Mouse (Mus musculus) midbrain, embryonic 10.5 days (tissue): ENCODE data around the gene Il4. TPM values are rescaled to one million over a fixed set of nuclear protein-coding genes. Genes with fewer than 3 reads are reported as not detected.

Source experiments
- DNase-seq: peaks from one replicate; pipeline ENCODE4 v3.0.0-alpha.2; 2017; ENCODE audit warnings: low spot score
- H3K27ac ChIP-seq: fragments of 300-500 bp; sonication (generic); replicated peaks from 2 replicates; pipeline ENCODE4 v1.5.1; 2016; ENCODE audit warnings: mild to moderate bottlenecking
- H3K27me3 ChIP-seq: fragments of 300-500 bp; sonication (generic); 2 replicates; pipeline ENCODE4 v1.6.1; 2016; ENCODE audit warnings: low read depth, mild to moderate bottlenecking; ENCODE audit not compliant: poor library complexity, severe bottlenecking
- H3K36me3 ChIP-seq: fragments of 300-500 bp; sonication (generic); 2 replicates; pipeline ENCODE4 v1.6.1; 2016; ENCODE audit warnings: mild to moderate bottlenecking, moderate library complexity
- H3K4me1 ChIP-seq: fragments of 300-500 bp; sonication (generic); 2 replicates; pipeline ENCODE4 v1.6.1; 2016
- H3K4me3 ChIP-seq: fragments of 300-500 bp; sonication (generic); 2 replicates; pipeline ENCODE4 v1.5.1; 2016; ENCODE audit warnings: mild to moderate bottlenecking, moderate library complexity
- H3K9me3 ChIP-seq: fragments of 300-500 bp; sonication (generic); replicated peaks from 2 replicates; pipeline ENCODE4 v1.6.1; 2016; ENCODE audit warnings: mild to moderate bottlenecking
- WGBS: fragments of 180-500 bp; shearing (Covaris S2); methylation state at CpG from one replicate; pipeline ENCODE4 v1.1.7; 2016; 5-methylcytosine and 5-hydroxymethylcytosine counted together
- polyA plus RNA-seq: library from polyadenylated mRNA; unstranded; fragments of >200 nt; fragmentation: Nextera tagmentation; extraction: Ambion mirVana; gene quantifications from 2 replicates; pipeline ENCODE4 v1.2.1, GENCODE M21; 2016

Gene Il4
- polyA plus RNA-seq, 1 experiment from 2014 or later, result 1.0 TPM

DNA sequence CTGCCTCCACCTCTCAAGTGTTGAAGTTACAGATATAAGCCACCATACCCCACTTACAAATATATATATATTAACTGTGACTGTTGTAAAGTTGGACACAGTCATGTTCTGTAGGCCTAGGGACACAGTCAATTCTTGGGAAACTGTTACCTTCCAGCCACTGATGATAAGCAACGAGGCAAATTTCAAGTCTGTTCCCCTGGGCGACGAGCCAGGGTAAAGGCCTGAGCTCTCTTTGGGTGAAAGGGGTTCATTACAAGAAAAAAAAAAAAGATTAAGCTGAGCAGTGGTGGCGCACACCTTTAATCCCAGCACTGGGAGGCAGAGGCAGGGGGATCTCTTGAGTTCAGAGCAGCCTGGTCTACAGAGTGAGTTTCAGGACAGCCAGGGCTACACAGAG lies 1.6 kb upstream of the Il4 start:
- H3K9me3 ChIP-seq, result no peaks in the 10 kb centered on the region
- no peak overlapping the region for H3K4me3 ChIP-seq
- WGBS, result 92% methylated on average over 4 of the region's 4 CpGs
- H3K4me1 ChIP-seq, result peaks cover 8% of the 10 kb centered on the region
- no peak overlapping the region for H3K27ac ChIP-seq
- no peak for DNase-seq
- no peaks in the 10 kb centered on the region for H3K27me3 ChIP-seq
- H3K36me3 ChIP-seq, result no peaks in the 10 kb centered on the region

DNA sequence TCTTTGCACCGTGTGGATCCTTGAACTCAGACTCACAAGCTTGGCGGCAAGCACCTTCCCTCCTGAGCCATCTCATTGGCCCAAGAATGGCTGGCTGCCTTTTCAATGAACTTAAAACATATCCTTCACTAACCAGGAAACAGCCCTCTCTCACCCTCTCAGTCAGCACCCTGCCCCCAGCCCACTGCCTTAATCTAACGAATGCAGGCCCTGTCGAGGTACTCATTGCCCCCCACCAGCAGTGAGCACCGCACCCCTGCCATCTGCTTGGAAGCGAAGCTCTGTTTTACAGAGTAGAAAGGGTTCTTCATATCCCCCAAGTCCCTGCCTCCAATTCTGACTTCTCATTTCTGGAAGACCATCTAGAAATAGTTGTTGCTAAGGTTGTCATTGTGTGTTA lies 959 bp upstream of the Il4 start:
- Histone ChIP-seq H3K27ac (no peak overlapping the region), H3K4me3 (no peak overlapping the region), H3K9me3 (no peaks in the 10 kb centered on the region), H3K36me3 (no peaks in the 10 kb centered on the region), H3K4me1 (peaks cover 8% of the 10 kb centered on the region), H3K27me3 (no peaks in the 10 kb centered on the region)
- DNase-seq, result no peak
- 76% methylated on average over 6 of the region's 6 CpGs for WGBS

DNA sequence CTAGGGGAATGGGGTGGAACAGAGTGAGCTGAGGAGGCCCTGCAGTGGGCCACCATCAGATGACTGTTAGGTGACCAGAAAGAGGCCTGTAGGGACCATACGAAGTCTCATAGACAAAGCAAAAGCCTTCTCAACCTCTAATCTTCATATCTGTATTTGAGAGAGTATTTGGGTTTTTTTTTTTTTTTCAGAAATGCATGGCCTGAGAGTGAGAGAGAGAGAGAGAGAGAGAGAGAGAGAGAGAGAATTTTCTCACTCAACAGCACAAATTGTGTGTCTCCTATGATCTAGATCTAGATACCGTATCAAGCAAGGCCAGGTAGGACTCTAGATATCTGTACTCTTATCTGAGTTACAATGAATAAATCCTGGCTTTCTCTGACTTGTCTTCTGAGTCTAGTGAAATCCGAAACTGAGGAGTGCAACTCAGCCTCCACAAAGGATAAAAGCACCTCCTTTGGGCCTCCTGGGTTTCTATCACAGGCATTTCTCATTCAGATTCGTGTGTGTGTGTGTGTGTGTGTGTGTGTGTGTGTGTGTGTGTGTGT lies 833 bp downstream of the Il4 start:
- no peaks in the 10 kb centered on the region for H3K9me3 ChIP-seq
- H3K4me3 ChIP-seq, result no peak overlapping the region
- 73% methylated on average over 4 of the region's 4 CpGs for WGBS
- H3K36me3 ChIP-seq, result no peaks in the 10 kb centered on the region
- peaks cover 8% of the 10 kb centered on the region for H3K4me1 ChIP-seq
- DNase-seq, result no peak
- H3K27ac ChIP-seq, result no peak overlapping the region
- no peaks in the 10 kb centered on the region for H3K27me3 ChIP-seq

DNA sequence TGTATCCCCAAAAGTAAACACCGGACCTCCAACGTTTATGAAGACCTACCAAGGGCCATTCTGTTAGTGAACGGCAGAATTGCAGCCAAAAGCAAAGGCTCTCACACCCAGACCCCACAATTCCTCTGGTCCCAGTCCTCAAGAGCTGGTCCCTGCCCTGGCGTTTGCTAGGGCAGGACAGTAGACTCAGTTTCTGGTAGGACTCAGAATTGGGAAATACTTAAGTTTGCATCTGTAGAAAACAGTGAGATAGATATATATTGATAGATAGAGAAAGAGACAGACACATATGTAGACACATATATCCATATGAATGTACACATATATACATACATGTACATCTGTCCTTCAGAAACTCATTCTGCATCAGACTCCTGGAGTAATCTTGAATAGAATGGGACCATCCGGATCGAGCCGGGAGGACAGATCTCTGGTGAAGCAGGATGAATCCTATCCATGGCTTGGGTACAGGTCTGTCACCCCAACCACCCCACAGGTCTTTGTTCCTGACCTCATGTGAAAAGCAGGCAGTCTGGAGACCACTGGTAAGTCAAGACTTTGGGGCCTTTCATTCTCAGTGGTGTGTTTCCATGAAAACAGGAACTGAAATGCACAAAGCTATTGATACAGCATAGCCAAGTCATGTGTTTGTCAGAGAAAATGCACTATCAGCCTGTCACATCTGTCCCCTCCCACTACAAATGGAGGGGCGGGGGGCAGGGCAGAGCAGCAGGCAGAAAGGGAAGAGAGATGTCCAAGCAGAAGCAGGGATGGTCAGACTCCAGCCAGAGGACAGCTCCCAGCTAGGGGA lies 1.5 kb downstream of the Il4 start:
- DNase-seq, result no peak
- H3K4me1 ChIP-seq, result peaks cover 8% of the 10 kb centered on the region
- WGBS, result 86% methylated on average over 8 of the region's 8 CpGs
- H3K36me3 ChIP-seq, result no peaks in the 10 kb centered on the region
- no peak overlapping the region for H3K4me3 ChIP-seq
- no peak overlapping the region for H3K27ac ChIP-seq
- H3K27me3 ChIP-seq, result no peaks in the 10 kb centered on the region
- H3K9me3 ChIP-seq, result no peaks in the 10 kb centered on the region

DNA sequence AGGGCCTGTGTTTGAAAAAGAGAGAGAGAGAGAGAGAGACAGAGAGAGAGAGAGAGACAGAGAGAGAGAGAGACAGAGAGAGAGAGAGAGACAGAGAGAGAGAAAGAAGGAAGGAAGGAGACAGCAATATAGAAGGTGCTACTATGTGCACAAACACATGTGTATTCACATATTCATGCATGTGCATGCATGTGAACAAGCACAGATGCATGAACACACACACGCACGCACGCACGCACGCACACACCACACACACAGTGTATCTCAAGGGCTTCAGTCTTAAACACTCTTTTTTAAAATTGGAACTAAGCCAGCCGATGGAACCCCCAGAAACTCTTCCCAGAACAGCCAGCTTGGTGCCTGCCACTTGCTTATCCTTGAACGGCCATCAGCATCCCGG lies 2.9 kb downstream of the Il4 start:
- 96% methylated on average over 8 of the region's 8 CpGs for WGBS
- peaks cover 8% of the 10 kb centered on the region for H3K4me1 ChIP-seq

DNA sequence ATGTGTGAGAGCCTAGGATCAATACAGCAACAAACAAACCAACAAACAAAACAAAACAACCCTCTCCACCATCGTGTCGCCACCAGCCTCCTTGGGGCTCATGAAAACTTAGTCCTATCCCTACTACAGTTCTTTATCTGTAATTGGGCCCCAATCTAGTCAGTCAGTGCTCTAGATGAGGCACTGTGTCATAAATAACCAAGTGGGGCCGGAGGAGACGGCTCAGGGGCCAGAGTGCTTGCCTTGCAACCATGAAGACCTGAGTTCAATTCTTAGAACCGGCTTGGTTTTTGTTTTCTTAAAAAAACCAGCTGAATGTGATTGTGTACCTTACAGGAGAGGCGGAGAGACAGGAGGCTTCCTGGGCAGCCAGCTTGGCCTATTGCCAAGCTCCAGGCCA lies 3.3 kb downstream of the Il4 start:
- Histone ChIP-seq H3K9me3 (no peaks in the 10 kb centered on the region; the same call in 1 of the 2 replicates), H3K4me1 (peaks cover 8% of the 10 kb centered on the region), H3K27me3 (no peaks in the 10 kb centered on the region), H3K36me3 (no peaks in the 10 kb centered on the region), H3K27ac (no peak overlapping the region), H3K4me3 (no peak overlapping the region)
- no peak for DNase-seq
- 88% methylated on average over 6 of the region's 6 CpGs for WGBS

More for the DNA sequence above, 2.9 kb downstream of the Il4 start:
- H3K4me3 ChIP-seq, result no peak overlapping the region
- H3K27ac ChIP-seq, result no peak overlapping the region
- no peaks in the 10 kb centered on the region; the same call in 1 of the 2 replicates for H3K9me3 ChIP-seq
- DNase-seq, result no peak
- H3K27me3 ChIP-seq, result no peaks in the 10 kb centered on the region
- no peaks in the 10 kb centered on the region for H3K36me3 ChIP-seq

DNA sequence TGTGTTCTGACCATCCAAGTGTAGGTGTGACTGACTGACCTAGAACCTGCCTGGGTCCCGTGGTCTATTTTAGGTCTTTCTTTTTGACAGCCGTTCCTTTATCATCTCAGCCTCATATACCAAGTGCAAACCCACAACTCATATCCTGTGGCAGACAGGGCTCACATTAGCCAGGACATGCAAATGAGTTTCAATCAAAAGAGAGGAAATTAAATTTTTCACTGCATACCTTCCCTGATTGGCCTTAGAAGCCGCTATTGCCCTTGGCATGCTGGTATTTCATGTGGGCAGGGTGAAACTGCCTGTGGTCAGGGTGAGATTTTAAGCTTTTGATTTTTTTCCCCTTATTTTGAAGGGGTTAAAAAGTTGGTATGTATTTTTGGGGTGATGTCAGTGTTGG lies 8.8 kb downstream of the Il4 start:
- WGBS, result 87% methylated on average over 3 of the region's 3 CpGs
- no peaks in the 10 kb centered on the region for H3K36me3 ChIP-seq
- H3K4me3 ChIP-seq, result no peak overlapping the region
- H3K27ac ChIP-seq, result no peak overlapping the region
- no peaks in the 10 kb centered on the region; the same call in 1 of the 2 replicates for H3K9me3 ChIP-seq
- DNase-seq, result no peak
- H3K27me3 ChIP-seq, result no peaks in the 10 kb centered on the region
- peaks cover 15% of the 10 kb centered on the region for H3K4me1 ChIP-seq

DNA sequence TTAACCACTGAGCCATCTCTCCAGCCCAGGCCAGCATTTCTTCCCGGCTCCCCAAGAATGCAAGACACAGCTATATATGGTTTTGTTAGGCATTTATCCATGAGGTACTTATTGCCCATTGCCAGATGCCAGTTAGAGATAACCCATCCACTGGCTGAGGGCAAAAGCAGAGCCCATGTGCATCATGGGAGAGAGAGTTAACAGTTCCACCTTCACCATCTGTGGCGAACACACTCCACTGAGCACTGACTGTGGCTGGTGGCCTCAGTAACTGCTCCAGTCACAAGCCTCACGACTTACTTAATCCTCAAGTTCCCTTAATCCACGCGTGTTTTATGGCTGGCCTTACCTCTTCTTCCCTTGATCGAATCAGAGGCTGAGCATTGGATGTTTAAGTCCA lies 9.2 kb downstream of the Il4 start:
- H3K9me3 ChIP-seq, result no peaks in the 10 kb centered on the region; the same call in 1 of the 2 replicates
- no peaks in the 10 kb centered on the region for H3K36me3 ChIP-seq
- no peaks in the 10 kb centered on the region for H3K27me3 ChIP-seq
- peaks cover 15% of the 10 kb centered on the region for H3K4me1 ChIP-seq
- DNase-seq, result no peak
- no peak overlapping the region for H3K4me3 ChIP-seq
- no peak overlapping the region for H3K27ac ChIP-seq
- WGBS, result 79% methylated on average over 6 of the region's 6 CpGs

DNA sequence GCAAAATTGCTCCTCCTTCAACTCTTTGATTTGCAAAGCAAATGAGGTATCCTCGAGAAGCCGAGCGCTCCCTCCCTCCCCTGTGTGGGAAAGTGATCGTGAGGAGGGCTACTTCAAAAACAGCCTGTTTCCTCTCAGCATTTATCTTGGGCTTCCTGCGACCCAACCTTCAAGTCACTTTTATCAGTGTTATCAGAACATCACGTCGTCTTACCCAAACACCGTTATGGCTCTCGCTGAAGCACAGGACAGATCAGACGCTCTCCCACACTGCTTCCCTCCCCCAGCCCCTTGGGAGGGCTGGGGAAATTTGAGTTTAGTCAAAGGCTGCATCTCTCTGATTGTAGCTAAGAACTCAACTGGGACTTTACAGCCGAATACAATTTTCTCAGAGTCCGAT lies 12.9 kb downstream of the Il4 start:
- Histone ChIP-seq H3K4me1 (peaks cover 15% of the 10 kb centered on the region), H3K36me3 (peaks cover 11% of the 10 kb centered on the region), H3K9me3 (no peaks in the 10 kb centered on the region), H3K4me3 (peak overlapping the region; percentile 27; the same call in 1 of the 2 replicates), H3K27me3 (no peaks in the 10 kb centered on the region), H3K27ac (no peak overlapping the region)
- WGBS, result 9% methylated on average over 12 of the region's 12 CpGs
- DNase-seq, result no peak

DNA sequence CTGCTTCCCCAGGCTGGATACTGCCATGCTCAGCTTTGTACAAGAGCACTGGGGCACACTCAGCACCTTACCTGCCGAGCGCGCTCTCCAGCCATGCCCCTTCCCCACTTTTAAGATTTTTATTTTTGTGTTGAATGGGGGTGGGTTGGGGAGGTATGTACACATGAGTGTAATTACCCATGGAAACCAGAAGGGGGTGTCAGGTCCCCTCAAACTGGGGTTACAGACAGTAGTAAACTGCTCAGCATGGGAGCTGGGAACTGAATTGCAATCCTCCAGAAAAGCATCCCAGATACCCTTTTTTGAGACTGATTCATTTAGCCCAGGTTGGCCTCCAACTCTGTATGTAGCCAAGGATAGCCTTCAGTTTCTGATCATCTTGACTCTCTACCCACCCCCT lies 13.5 kb downstream of the Il4 start:
- Histone ChIP-seq H3K27me3 (no peaks in the 10 kb centered on the region), H3K27ac (no peak overlapping the region), H3K4me3 (no peak overlapping the region), H3K4me1 (peaks cover 15% of the 10 kb centered on the region), H3K36me3 (peaks cover 16% of the 10 kb centered on the region), H3K9me3 (no peaks in the 10 kb centered on the region)
- no peak for DNase-seq
- 95% methylated on average over 3 of the region's 3 CpGs for WGBS

DNA sequence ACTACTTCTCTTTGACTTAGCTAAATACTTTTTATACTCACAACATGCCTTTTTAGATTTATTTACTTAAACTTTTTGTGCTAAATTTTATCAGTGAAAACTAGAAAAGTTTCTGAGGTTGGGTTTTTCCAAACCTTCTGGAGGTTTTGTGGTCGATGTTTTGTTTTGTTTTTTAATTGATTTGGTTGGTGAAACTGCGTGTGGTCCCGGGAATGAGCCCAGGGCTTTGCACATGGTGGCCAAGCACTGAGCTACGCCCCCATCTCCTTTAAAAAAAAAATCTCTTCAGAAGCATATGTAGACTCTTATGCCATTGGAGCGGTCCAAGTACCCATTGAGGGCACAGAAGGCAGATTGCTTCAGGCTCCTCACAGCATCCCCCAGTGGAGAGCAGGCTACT lies 27.4 kb downstream of the Il4 start:
- Histone ChIP-seq H3K27me3 (no peaks in the 10 kb centered on the region), H3K36me3 (peaks cover 89% of the 10 kb centered on the region), H3K4me1 (peaks cover 4% of the 10 kb centered on the region; the same call in 1 of the 2 replicates), H3K4me3 (no peak overlapping the region), H3K27ac (no peak overlapping the region), H3K9me3 (no peaks in the 10 kb centered on the region)
- DNase-seq, result no peak
- 94% methylated on average over 5 of the region's 5 CpGs for WGBS

DNA sequence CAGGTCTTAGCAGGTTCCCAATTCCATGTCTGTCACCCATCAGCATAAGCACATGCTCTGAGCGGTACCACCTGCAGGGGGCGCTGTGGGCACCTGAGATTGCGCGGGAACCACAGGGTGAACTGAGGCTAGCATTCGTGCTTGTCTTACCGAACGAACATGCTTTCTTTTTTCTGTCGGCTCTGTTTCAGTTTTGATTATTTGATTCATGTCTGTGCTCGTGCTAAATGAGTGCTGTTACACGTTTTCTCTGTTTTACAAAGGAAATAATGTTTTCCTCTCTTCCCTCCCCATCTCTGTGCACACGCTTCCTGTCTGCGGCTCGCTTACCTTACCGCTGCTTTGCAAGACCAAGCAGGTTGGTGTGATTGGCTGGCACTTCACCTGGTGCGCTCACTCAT lies 28.1 kb downstream of the Il4 start:
- H3K9me3 ChIP-seq, result no peaks in the 10 kb centered on the region
- WGBS, result 45% methylated on average over 15 of the region's 15 CpGs
- peaks cover 4% of the 10 kb centered on the region; the same call in 1 of the 2 replicates for H3K4me1 ChIP-seq
- DNase-seq, result peak; percentile 59
- no peak overlapping the region for H3K27ac ChIP-seq
- H3K4me3 ChIP-seq, result no peak overlapping the region
- no peaks in the 10 kb centered on the region for H3K27me3 ChIP-seq
- peaks cover 87% of the 10 kb centered on the region for H3K36me3 ChIP-seq

DNA sequence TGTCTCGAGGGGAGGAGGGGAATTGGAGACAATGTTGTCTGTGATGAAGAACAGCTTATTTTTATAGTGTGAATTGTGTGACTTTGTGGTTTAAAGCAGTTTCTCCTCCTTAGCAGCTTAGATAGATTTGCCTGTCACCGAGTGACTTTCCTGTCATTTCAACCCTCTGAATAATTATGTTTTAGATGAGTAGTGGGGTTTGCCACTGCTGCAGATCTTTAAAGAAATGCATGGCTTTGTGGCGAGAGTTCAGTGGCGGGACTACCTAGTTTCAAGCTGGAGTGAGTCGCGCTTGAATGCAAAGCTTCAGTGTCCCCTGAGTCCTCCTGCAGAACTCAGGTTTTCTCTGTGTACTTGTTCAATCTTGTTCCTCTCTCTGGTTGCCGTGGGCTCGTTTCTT lies 30.2 kb downstream of the Il4 start:
- WGBS, result 75% methylated on average over 8 of the region's 8 CpGs
- H3K9me3 ChIP-seq, result no peaks in the 10 kb centered on the region
- no peak overlapping the region for H3K4me3 ChIP-seq
- peaks cover 4% of the 10 kb centered on the region; the same call in 1 of the 2 replicates for H3K4me1 ChIP-seq
- H3K36me3 ChIP-seq, result peaks cover 86% of the 10 kb centered on the region
- H3K27ac ChIP-seq, result no peak overlapping the region
- no peaks in the 10 kb centered on the region for H3K27me3 ChIP-seq
- DNase-seq, result no peak
